Mouse (Mus musculus) adrenal gland, postnatal 25 days (tissue): ENCODE measurements around the gene Emc7. TPM values are rescaled to one million over a fixed set of nuclear protein-coding genes. Genes with fewer than 3 reads are reported as not detected.
A peak's percentile ranks its signal among the peaks of the same experiment; 100 is the strongest.

Experiments
- DNase-seq: peaks from one replicate; pipeline ENCODE4 v3.0.0; 2021; ENCODE audit warnings: mixed read lengths
- total RNA-seq: library from RNA; stranded (reverse); gene quantifications from 2 replicates; pipeline ENCODE4 v1.2.3, GENCODE M21; 2021

The Emc7 gene
- total RNA-seq, 1 experiment from 2014 or later, result 30.8 TPM

- no peak for DNase-seq
Observed at GRCm38 (mm10) chr2:112476554-112476953, 21.8 kb downstream of the Emc7 start.

DNA sequence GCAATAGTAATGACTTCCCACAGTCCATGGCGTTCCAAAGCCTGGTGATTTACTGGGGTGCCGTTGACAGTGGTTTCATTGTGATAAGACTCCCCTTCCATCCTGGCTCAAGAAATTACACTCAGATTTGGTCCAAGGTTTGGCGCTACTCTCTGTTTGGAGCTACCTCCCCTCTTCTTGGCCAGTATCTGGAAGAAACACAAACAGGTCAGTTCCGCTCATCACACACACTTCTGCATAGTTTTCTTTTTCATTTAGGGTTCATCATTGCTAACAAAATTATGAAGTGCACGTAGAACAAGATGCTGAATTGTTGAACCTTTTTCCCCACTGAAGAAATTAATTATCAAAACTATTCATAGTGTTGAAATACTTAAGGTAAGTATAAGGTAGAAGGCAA lies 25.9 kb downstream of the Emc7 start, which contains the start of gene Chrm5:
Chrm5 (minus strand) TSS at position 101 of the 400 bp plus-strand sequence.
- no peak for DNase-seq

DNA sequence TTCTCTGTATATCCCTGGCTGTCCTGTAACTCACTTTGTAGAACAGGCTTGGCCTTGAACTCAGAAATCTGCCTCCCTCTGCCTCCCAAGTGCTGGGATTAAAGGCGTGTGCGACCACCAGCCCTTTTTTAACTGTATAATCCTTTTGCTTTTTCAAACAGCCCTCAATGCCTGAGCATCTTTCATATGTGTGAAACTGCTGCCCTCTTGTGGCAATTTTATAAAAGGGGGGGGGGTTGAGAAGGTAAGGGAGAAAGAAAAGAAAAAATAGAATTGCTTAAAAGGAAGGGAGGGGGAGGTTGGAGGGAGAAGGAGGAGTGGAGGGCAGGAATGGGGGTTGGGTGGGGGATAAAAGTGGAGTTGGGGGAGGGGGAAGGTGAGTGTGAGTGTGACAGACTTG lies 26.8 kb downstream of the Emc7 start:
- no peak for DNase-seq

- no peak for DNase-seq
Observed at GRCm38 (mm10) chr2:112482533-112483333, 27.9 kb downstream of the Emc7 start.

- no peak for DNase-seq
Observed at GRCm38 (mm10) chr2:112483334-112483651, 28.5 kb downstream of the Emc7 start.

DNA sequence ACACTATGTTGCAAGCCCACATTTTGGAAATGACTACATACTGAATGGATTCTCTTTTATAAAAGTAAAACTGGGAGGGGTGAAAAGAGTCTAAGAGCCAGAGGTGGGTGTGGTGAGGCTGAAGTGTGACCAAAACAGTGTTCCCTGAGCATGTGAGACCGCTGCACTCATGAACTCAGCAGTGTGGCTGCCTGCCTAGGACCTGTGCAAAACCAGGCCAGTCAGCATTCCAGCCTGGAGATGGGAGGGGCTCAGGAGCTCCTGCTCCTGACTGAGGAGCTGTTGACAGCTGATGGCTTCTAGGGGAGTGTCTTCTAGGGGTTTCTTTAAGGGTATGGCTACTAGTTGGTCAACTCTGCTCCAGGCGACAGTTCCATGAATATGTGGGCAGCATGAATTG lies 30.1 kb downstream of the Emc7 start:
- no peak for DNase-seq

- no peak for DNase-seq
Observed at GRCm38 (mm10) chr2:112490483-112491196, 35.8 kb downstream of the Emc7 start.

DNA sequence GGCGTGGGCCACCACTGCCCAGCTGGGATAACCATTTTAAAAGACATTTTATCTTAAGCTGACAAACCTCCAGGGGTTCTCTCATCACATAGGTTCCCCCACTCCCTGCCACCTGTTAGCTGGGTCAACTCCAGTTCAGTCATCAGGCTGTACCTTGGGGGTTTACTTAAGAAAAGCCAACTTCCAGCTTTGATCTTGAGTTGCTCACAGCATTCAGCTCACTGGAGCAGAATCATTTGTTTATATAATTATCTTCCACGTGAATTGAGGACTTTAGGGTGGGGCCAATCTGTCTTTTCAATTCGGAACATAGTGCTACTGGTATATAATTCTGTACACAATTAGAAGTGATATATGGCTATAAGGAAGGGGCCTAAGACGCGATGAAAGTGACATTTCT lies 36.8 kb downstream of the Emc7 start:
- DNase-seq, result no peak

DNA sequence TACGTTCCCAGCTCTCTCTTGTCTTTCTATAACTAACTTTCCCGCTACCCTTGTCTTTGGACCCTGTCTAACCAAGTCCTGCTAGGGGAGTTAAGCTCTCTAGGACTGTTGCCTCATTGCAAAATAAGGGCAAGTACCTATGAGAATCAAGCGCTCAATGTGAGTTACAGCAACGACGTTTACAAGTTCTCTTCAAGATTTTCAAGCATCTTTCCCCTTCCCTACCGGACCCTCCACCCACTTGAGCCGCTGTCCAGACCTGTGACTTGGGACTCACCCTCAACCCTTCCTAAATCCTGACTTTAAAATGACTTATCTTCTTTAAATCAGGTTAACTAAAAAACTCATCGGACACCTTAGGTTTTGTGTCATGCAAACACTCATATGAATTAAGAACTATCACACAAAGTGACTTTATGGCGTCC lies 37.6 kb downstream of the Emc7 start:
- DNase-seq, result no peak

DNA sequence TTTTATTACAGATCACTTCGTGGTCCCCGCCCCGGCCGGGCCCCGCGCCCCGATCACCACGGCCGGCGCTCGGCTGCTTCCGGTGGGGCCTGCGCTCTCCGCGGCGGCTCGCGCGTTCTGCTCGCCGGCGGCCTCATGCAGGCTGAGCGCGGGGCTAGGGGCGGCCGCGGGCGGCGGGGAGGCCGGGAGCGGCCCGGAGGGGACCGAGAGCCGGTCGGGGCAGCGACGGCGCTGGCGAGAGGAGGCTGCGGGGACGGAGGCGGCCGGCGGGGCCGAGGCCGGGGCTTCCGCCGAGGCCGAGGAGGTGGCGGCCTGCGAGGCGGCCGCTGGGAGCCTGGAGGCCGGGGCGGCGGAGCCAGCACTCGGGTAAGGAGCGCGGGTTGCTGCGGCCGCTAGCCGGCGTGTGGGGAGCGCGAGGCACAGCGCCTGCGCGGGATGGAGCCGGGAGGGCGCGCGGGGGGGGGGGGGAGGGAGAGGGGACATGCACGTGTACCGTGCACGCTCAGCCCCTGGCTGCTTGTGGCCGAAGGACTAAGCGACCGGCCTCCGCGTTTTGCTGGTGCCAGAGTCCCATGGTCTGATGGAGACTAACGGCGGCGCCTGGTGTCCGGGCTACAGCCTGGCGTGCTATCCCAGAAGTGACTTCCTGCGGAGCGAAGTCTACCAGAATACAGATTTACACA lies 38.2 kb downstream of the Emc7 start, which contains the start of gene Aven:
Aven (plus strand) TSS at position 109 of the 683 bp plus-strand sequence.
- DNase-seq, result peak; percentile 89

DNA sequence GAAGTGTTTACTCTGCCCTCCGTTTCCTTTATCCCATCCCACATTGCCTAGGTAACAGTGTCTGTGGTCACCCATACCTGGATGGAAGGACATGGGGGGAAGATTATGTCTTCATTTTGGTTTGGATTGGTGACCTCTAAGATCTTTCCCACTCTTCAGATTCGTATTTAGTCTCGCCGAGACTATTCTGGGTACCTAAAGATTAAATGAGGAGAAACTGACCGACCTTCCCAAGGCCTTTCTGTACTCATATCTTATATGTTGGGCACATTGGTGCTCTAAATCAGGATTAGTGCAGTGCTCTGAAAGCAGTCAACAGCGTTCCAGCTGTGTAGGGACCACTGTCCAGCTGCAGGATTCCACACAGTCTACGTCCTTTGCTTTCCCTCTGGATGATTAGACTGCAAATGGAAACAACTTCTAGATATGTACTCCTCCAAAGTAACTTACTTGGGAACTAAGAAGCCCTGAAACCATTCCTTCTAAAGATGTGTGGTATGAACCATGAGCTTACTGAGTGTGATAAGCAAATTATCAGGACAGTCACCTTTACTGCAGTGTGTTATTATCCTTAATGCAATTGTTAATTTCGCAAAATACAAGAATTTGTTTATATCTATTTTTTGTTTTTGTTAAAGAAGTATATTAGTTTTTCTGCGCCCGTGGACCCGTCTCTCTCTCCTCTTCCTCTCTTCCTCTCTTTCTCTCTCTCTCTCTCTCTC lies 38.9 kb downstream of the Emc7 start:
- no peak for DNase-seq

- no peak for DNase-seq
Observed at GRCm38 (mm10) chr2:112497851-112498250, 43.1 kb downstream of the Emc7 start.

GRCm38 (mm10) chr2:112501209-112501608 lies 46.4 kb downstream of the Emc7 start:
- DNase-seq, result peak; percentile 65

GRCm38 (mm10) chr2:112503978-112504377 lies 49.2 kb downstream of the Emc7 start:
- DNase-seq, result no peak

DNA sequence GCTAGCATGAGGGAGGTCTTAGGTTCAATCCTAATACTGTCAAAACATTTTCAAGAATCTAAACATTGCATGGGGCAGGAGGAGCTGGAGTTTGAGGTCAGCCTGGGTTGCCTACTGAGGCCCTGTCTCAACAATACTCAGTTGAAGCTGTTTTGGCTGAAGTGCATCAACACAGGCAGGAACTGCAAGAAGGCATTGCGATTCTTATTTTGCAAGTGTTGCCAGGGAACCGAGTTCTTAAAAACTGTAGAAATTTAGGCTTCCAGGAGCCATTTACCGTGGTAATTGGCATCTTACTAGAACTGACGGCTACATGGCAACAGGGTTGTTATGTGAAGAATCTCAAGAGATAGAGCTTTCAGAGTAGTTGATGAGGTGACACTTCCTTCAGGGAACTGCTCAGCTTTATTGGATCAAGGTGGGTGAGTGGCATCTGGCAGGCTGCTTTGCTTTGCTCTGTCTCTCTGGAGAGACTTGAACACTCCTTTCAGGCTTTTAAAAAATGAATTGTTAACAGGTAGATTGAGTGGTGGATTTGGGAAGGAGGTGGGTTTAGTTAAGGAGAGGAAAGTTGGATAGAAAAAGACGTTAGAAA lies 52.1 kb downstream of the Emc7 start:
- DNase-seq, result no peak

DNA sequence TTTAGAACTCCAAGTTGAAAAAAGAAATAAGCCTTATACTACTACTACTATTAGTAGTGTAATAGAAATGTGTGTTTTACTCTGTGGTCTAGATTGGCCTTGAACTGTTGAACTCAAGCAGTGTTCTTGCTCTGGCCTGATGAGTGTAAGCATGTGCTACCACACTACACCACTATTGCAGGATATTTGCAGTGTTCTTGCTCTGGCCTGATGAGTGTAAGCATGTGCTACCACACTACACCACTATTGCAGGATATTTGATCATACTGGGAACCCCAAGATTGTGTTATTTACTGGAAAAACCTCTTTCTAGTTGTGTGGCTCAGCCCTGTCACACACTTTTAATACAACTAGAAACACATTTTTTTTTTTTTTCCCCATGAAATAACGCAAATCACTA lies 52.6 kb downstream of the Emc7 start:
- DNase-seq, result no peak

- DNase-seq, result no peak
Observed at GRCm38 (mm10) chr2:112510140-112510539, 55.3 kb downstream of the Emc7 start.

DNA sequence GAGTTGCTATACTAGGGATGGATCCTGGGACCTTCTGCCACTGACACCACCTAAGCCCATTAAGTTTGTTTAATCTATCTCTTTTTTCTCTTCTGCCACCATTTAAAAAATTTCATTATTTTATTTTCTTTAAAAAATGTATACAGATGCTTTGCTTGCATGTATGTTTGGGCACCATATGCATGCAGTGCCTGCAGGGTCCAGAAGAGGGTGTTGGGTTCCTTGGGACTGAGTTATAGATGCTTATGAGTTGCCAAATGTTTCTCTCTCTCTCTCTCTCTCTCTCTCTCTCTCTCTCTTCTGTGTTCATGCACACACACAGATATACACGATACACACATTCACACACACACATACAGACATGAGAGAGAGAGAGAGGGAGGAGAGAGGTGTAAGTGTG lies 58.2 kb downstream of the Emc7 start:
- DNase-seq, result no peak

DNA sequence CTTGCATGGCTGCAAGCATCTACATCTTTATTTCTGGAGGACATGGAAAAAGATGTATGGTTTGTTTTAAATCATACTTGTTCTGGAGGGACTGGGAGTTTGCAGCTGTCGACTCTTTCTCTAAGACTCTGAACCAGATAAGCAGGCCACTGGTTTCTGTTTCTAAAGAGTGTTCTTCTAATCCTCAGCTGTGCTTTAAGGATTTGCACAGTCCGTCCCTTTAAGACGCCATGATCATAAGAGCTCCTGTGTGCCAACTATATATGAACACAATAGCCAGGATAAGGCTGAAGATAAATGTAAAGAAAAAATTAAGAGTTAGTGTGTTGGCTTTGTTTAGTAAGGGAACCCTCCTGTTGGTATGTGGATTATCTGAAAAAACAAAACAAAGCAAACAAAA lies 61.9 kb downstream of the Emc7 start:
- no peak for DNase-seq

GRCm38 (mm10) chr2:112517218-112517617 lies 62.4 kb downstream of the Emc7 start:
- no peak for DNase-seq

GRCm38 (mm10) chr2:112518541-112518940 lies 63.7 kb downstream of the Emc7 start:
- no peak for DNase-seq
